Mouse (Mus musculus): ENCODE measurements around the gene Ubl5. TPM values are rescaled to one million over a fixed set of nuclear protein-coding genes. Genes with fewer than 3 reads are reported as not detected.

Ubl5 gene
- polyA plus RNA-seq, 1 experiment from 2014 or later: 439 TPM

- no peak for DNase-seq (ENCODE audit: low read depth, low spot score)
- ChIA-PET CTCF (interaction anchor here (0.7 to 3.5 kb wide), 2 partner anchors 8 to 10 kb away, joined by 3 to 12 read pairs; no protein-coding TSS in a partner anchor), POLR2A (interaction anchor here (0.6 to 0.7 kb wide), 2 partner anchors 9 to 76 kb away, joined by 3 to 5 read pairs; no protein-coding TSS in a partner anchor)
- no peak for ATAC-seq
- H3K27me3 ChIP-seq: no peaks in the 10 kb centered on the region
- in situ Hi-C loops (cut with MboI; ENCODE audit: low pct_unique_long_range_greater_than_20kb): no loop called here
- no peak for TF ChIP-seq CTCF (IDR thresholded peaks at IDR 0.05)
These were observed 11.2 kb downstream of the Ubl5 start for GRCm38 (mm10) chr9:20653859-20654258.

- no peak for ATAC-seq
- in situ Hi-C loops (cut with MboI; ENCODE audit: low pct_unique_long_range_greater_than_20kb): no loop called here
- POLR2A ChIA-PET: interaction anchor here (0.5 kb wide), 1 partner anchor 9 kb away, joined by 3 read pairs; no protein-coding TSS in a partner anchor
- TF ChIP-seq CTCF (IDR thresholded peaks at IDR 0.05): no peak
- no peak for DNase-seq (ENCODE audit: low read depth, low spot score)
- CTCF ChIA-PET: interaction anchor here (1.2 kb wide), 1 partner anchor 12 kb away, joined by 3 read pairs; no protein-coding TSS in a partner anchor
- no peaks in the 10 kb centered on the region for H3K27me3 ChIP-seq
These were observed 14.9 kb downstream of the Ubl5 start for GRCm38 (mm10) chr9:20657546-20657945.

GRCm38 (mm10) chr9:20662325-20662724, 19.6 kb downstream of the Ubl5 start:
- peak; percentile 91 for TF ChIP-seq CTCF (IDR thresholded peaks at IDR 0.05)
- ATAC-seq (peak; percentile 66), DNase-seq (ENCODE audit: low read depth, low spot score) (no peak)
- POLR2A ChIA-PET: no interaction called here
- CTCF ChIA-PET: interaction anchor here (0.9 to 1.5 kb wide), 4 partner anchors 9 to 204 kb away, joined by 3 to 12 read pairs (median 3); partner anchors contain the start of genes Pin1 and Ubl5
- in situ Hi-C loops (cut with MboI; ENCODE audit: low pct_unique_long_range_greater_than_20kb): loop anchor here (10.0 kb wide), 1 partner anchor 172 kb away; no protein-coding TSS in a partner anchor
- H3K27me3 ChIP-seq: no peaks in the 10 kb centered on the region

GRCm38 (mm10) chr9:20662874-20663273, 20.2 kb downstream of the Ubl5 start:
- ChIA-PET CTCF (interaction anchor here (0.9 to 1.5 kb wide), 2 partner anchors 10 to 204 kb away, joined by 3 to 12 read pairs; partner anchors contain the start of gene Pin1), POLR2A (no interaction called here)
- DNase-seq (ENCODE audit: low read depth, low spot score) (no peak), ATAC-seq (no peak)
- TF ChIP-seq CTCF (IDR thresholded peaks at IDR 0.05): no peak
- in situ Hi-C loops (cut with MboI; ENCODE audit: low pct_unique_long_range_greater_than_20kb): loop anchor here (10.0 kb wide), 1 partner anchor 172 kb away; no protein-coding TSS in a partner anchor
- H3K27me3 ChIP-seq: no peaks in the 10 kb centered on the region

- DNase-seq (ENCODE audit: low read depth, low spot score): no peak
- ChIA-PET POLR2A (interaction anchor here (0.6 kb wide), 1 partner anchor 100 kb away, joined by 3 read pairs; no protein-coding TSS in a partner anchor), CTCF (no interaction called here)
- ATAC-seq: no peak
- no peaks in the 10 kb centered on the region for H3K27me3 ChIP-seq
- no peak for TF ChIP-seq CTCF (IDR thresholded peaks at IDR 0.05)
- in situ Hi-C loops (cut with MboI; ENCODE audit: low pct_unique_long_range_greater_than_20kb): loop anchor here (10.0 kb wide), 1 partner anchor 171 kb away; no protein-coding TSS in a partner anchor
These were observed 21.3 kb downstream of the Ubl5 start for GRCm38 (mm10) chr9:20663956-20664355.

GRCm38 (mm10) chr9:20664366-20664765, 21.7 kb downstream of the Ubl5 start:
- POLR2A ChIA-PET: no interaction called here
- CTCF ChIA-PET: no interaction called here
- ATAC-seq: no peak
- TF ChIP-seq CTCF (IDR thresholded peaks at IDR 0.05): no peak
- H3K27me3 ChIP-seq: no peaks in the 10 kb centered on the region
- DNase-seq (ENCODE audit: low read depth, low spot score): no peak
- in situ Hi-C loops (cut with MboI; ENCODE audit: low pct_unique_long_range_greater_than_20kb): loop anchor here (10.0 kb wide), 1 partner anchor 170 kb away; no protein-coding TSS in a partner anchor

- ATAC-seq (no peak), DNase-seq (ENCODE audit: low read depth, low spot score) (no peak)
- no peaks in the 10 kb centered on the region for H3K27me3 ChIP-seq
- POLR2A ChIA-PET: no interaction called here
- in situ Hi-C loops (cut with MboI; ENCODE audit: low pct_unique_long_range_greater_than_20kb): loop anchor here (10.0 kb wide), 1 partner anchor 170 kb away; no protein-coding TSS in a partner anchor
- CTCF ChIA-PET: no interaction called here
- TF ChIP-seq CTCF (IDR thresholded peaks at IDR 0.05): no peak
These were observed 22.4 kb downstream of the Ubl5 start for GRCm38 (mm10) chr9:20664982-20665637.

GRCm38 (mm10) chr9:20665925-20666324, 23.2 kb downstream of the Ubl5 start:
- no peaks in the 10 kb centered on the region for H3K27me3 ChIP-seq
- in situ Hi-C loops (cut with MboI; ENCODE audit: low pct_unique_long_range_greater_than_20kb): loop anchor here (10.0 kb wide), 1 partner anchor 169 kb away; no protein-coding TSS in a partner anchor
- ChIA-PET POLR2A (no interaction called here), CTCF (no interaction called here)
- ATAC-seq (no peak), DNase-seq (ENCODE audit: low read depth, low spot score) (no peak)
- TF ChIP-seq CTCF (IDR thresholded peaks at IDR 0.05): no peak

GRCm38 (mm10) chr9:20666510-20667034, 23.9 kb downstream of the Ubl5 start:
- ChIA-PET POLR2A (interaction anchor here (0.6 kb wide), 1 partner anchor 9 kb away, joined by 3 read pairs; no protein-coding TSS in a partner anchor), CTCF (interaction anchor here (1.0 to 1.5 kb wide), 2 partner anchors 8 to 14 kb away, joined by 3 to 4 read pairs; no protein-coding TSS in a partner anchor)
- ATAC-seq (no peak), DNase-seq (ENCODE audit: low read depth, low spot score) (no peak)
- in situ Hi-C loops (cut with MboI; ENCODE audit: low pct_unique_long_range_greater_than_20kb): loop anchor here (10.0 kb wide), 1 partner anchor 168 kb away; no protein-coding TSS in a partner anchor
- no peak for TF ChIP-seq CTCF (IDR thresholded peaks at IDR 0.05)
- no peaks in the 10 kb centered on the region for H3K27me3 ChIP-seq

- no peak for ATAC-seq
- ChIA-PET POLR2A (no interaction called here), CTCF (interaction anchor here (1.2 to 1.5 kb wide), 2 partner anchors 9 to 15 kb away, joined by 3 read pairs; no protein-coding TSS in a partner anchor)
- in situ Hi-C loops (cut with MboI; ENCODE audit: low pct_unique_long_range_greater_than_20kb): loop anchor here (10.0 kb wide), 1 partner anchor 167 kb away; no protein-coding TSS in a partner anchor
- DNase-seq (ENCODE audit: low read depth, low spot score): no peak
- no peak for TF ChIP-seq CTCF (IDR thresholded peaks at IDR 0.05)
- H3K27me3 ChIP-seq: no peaks in the 10 kb centered on the region
These were observed 25.4 kb downstream of the Ubl5 start for GRCm38 (mm10) chr9:20668065-20668464.
